Mouse (Mus musculus): Measurements from ENCODE around the gene Cdh12. TPM values are rescaled to one million over a fixed set of nuclear protein-coding genes. Genes with fewer than 3 reads are reported as not detected.
"Not testable (repeated sequence)": the region's sequence is repeated elsewhere in the genome, so short reads cannot be mapped to it uniquely, and the experiment has no call there.

The Cdh12 gene
- polyA plus RNA-seq, 1 experiment = not detected

DNA sequence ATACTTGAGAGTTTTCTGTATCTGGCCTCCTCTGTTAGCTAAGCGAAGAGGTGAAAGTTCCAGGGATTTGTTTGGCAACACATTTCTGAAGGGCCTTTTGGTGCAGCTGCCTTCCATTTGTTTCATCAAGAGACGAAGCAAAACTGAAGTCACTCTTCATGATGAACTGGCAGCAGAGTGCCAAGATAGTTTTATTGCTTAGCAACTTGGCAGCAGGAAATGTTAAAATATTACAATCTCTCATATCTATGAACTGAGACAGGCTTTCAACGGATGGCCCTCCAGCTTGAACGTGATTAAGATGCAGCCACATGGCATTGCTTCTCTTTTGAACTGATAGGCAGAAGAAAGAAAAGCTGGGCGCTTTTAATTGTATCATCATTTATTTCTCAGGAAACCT is 730.7 kb downstream of the Cdh12 start:
- Histone ChIP-seq H3K27ac (ENCODE audit: insufficient read depth, low read length) (no peak overlapping the region), H3K27me3 (ENCODE audit: control insufficient read depth, insufficient read depth, low read length) (no peaks in the 10 kb centered on the region), H3K4me1 (ENCODE audit: control insufficient read depth, insufficient read depth, insufficient read length) (no peaks in the 10 kb centered on the region), H3K36me3 (ENCODE audit: control insufficient read depth, insufficient read depth, low read length) (no peaks in the 10 kb centered on the region), H3K4me3 (ENCODE audit: extremely low read depth, insufficient read depth, insufficient read length) (no peak overlapping the region)
- no peak for DNase-seq (ENCODE audit: low read depth in 1 of 2, low spot score in 2 of 2)
- TF ChIP-seq CTCF (IDR thresholded peaks at IDR 0.05; ENCODE audit: extremely low read depth, insufficient read depth, insufficient read length, insufficient replicate concordance) (no peak), POLR2A (IDR thresholded peaks at IDR 0.05; ENCODE audit: low read depth, low read length) (no peak)
- 70% methylated on average over 5 of the region's 5 CpGs for WGBS

DNA sequence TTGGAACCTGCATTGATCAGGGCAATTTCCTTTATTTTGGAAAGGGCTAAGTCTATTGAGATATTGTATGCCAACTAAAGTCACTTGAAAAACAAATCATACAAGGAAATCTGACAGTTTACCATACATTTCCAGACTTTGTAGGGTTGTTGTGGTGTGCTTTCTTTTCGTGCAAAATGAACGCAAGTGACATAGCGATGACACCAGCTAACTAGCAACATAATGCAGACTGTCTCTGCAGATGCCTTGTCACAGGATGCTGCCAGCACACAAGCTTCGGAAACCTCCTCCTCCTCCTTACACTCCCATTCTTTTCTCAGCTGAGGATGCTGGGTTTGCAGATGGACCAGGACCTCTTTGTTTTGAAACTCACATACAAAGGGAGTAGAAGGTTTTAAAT is 731.1 kb downstream of the Cdh12 start:
- no peak for DNase-seq (ENCODE audit: low read depth in 1 of 2, low spot score in 2 of 2)
- no peaks in the 10 kb centered on the region for H3K36me3 ChIP-seq (ENCODE audit: control insufficient read depth, insufficient read depth, low read length)
- H3K27ac ChIP-seq (ENCODE audit: insufficient read depth, low read length) = no peak overlapping the region
- TF ChIP-seq CTCF (IDR thresholded peaks at IDR 0.05; ENCODE audit: extremely low read depth, insufficient read depth, insufficient read length, insufficient replicate concordance) (no peak), POLR2A (IDR thresholded peaks at IDR 0.05; ENCODE audit: low read depth, low read length) (no peak)
- 71% methylated on average over 4 of the region's 4 CpGs for WGBS
- H3K4me1 ChIP-seq (ENCODE audit: control insufficient read depth, insufficient read depth, insufficient read length) = no peaks in the 10 kb centered on the region
- no peak overlapping the region for H3K4me3 ChIP-seq (ENCODE audit: extremely low read depth, insufficient read depth, insufficient read length)
- H3K27me3 ChIP-seq (ENCODE audit: control insufficient read depth, insufficient read depth, low read length) = no peaks in the 10 kb centered on the region

GRCm38 (mm10) chr15:21185799-21186198 is 736.7 kb downstream of the Cdh12 start:
- TF ChIP-seq POLR2A (IDR thresholded peaks at IDR 0.05; ENCODE audit: low read depth, low read length) = no peak
- TF ChIP-seq CTCF (IDR thresholded peaks at IDR 0.05; ENCODE audit: extremely low read depth, insufficient read depth, insufficient read length, insufficient replicate concordance) = no peak
- no peak overlapping the region for H3K27ac ChIP-seq (ENCODE audit: insufficient read depth, low read length)
- no peaks in the 10 kb centered on the region for H3K27me3 ChIP-seq (ENCODE audit: control insufficient read depth, insufficient read depth, low read length)
- WGBS = 53% methylated on average over 1 of the region's 1 CpGs
- no peaks in the 10 kb centered on the region for H3K4me1 ChIP-seq (ENCODE audit: control insufficient read depth, insufficient read depth, insufficient read length)
- H3K36me3 ChIP-seq (ENCODE audit: control insufficient read depth, insufficient read depth, low read length) = no peaks in the 10 kb centered on the region
- DNase-seq (ENCODE audit: low read depth in 1 of 2, low spot score in 2 of 2) = no peak
- no peak overlapping the region for H3K4me3 ChIP-seq (ENCODE audit: extremely low read depth, insufficient read depth, insufficient read length)

DNA sequence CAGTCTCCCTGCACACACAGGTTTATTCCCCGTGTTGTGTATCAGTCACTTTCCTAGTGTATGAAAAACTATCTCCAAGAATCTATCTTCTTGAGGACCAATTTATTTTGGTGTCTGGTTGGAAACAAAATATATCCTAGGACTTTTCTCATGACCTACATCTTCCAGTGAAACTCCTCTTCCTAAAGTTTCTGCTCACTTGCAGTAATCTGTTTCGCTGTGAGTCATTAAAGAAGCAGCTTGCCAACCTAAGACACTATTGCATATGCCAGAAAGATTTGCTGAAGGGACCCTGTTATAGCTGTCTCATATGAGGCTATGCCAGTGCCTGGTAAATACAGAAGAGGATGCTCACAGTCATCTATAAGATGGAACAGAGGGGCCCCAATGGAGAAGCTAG is 761.0 kb downstream of the Cdh12 start:
- not testable (repeated sequence) for H3K27ac ChIP-seq (ENCODE audit: insufficient read depth, low read length); H3K27me3 ChIP-seq (ENCODE audit: control insufficient read depth, insufficient read depth, low read length); H3K36me3 ChIP-seq (ENCODE audit: control insufficient read depth, insufficient read depth, low read length); H3K4me3 ChIP-seq (ENCODE audit: extremely low read depth, insufficient read depth, insufficient read length); DNase-seq (ENCODE audit: low read depth in 1 of 2, low spot score in 2 of 2); H3K4me1 ChIP-seq (ENCODE audit: control insufficient read depth, insufficient read depth, insufficient read length)
- WGBS = 82% methylated on average over 2 of the region's 2 CpGs

DNA sequence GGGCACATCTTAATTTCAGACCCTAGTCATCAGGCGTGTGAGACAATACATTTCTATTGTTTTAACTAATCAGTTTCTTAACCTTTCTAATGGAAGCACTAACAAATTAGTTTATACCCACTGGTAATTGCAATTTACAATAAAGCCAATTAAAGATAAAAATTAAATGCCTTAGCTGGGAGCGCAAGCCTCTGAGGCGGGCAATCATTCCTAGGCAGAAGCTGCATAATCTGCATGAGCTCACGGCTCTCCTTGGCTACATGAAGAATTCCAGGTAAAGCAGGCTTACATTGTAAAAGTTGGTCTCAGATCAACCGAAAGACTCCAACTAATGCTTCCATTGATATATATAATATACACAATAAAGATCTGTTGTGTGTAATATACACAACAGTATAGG is 773.9 kb downstream of the Cdh12 start:
- WGBS = 88% methylated on average over 5 of the region's 5 CpGs
- Histone ChIP-seq H3K4me1 (ENCODE audit: control insufficient read depth, insufficient read depth, insufficient read length) (no peaks in the 10 kb centered on the region), H3K4me3 (ENCODE audit: extremely low read depth, insufficient read depth, insufficient read length) (no peak overlapping the region), H3K27ac (ENCODE audit: insufficient read depth, low read length) (no peak overlapping the region), H3K36me3 (ENCODE audit: control insufficient read depth, insufficient read depth, low read length) (no peaks in the 10 kb centered on the region), H3K27me3 (ENCODE audit: control insufficient read depth, insufficient read depth, low read length) (no peaks in the 10 kb centered on the region)
- TF ChIP-seq POLR2A (IDR thresholded peaks at IDR 0.05; ENCODE audit: low read depth, low read length) (no peak), CTCF (IDR thresholded peaks at IDR 0.05; ENCODE audit: extremely low read depth, insufficient read depth, insufficient read length, insufficient replicate concordance) (no peak)
- DNase-seq (ENCODE audit: low read depth in 1 of 2, low spot score in 2 of 2) = no peak

- no peak for TF ChIP-seq POLR2A (IDR thresholded peaks at IDR 0.05; ENCODE audit: low read depth, low read length)
- no peak for TF ChIP-seq CTCF (IDR thresholded peaks at IDR 0.05; ENCODE audit: extremely low read depth, insufficient read depth, insufficient read length, insufficient replicate concordance)
- Histone ChIP-seq H3K27ac (ENCODE audit: insufficient read depth, low read length) (no peak overlapping the region), H3K4me3 (ENCODE audit: extremely low read depth, insufficient read depth, insufficient read length) (no peak overlapping the region), H3K27me3 (ENCODE audit: control insufficient read depth, insufficient read depth, low read length) (no peaks in the 10 kb centered on the region), H3K4me1 (ENCODE audit: control insufficient read depth, insufficient read depth, insufficient read length) (no peaks in the 10 kb centered on the region), H3K36me3 (ENCODE audit: control insufficient read depth, insufficient read depth, low read length) (no peaks in the 10 kb centered on the region)
- 73% methylated on average over 2 of the region's 2 CpGs for WGBS
- DNase-seq (ENCODE audit: low read depth in 1 of 2, low spot score in 2 of 2) = no peak
Observed at GRCm38 (mm10) chr15:21261318-21261717, 812.3 kb downstream of the Cdh12 start.

DNA sequence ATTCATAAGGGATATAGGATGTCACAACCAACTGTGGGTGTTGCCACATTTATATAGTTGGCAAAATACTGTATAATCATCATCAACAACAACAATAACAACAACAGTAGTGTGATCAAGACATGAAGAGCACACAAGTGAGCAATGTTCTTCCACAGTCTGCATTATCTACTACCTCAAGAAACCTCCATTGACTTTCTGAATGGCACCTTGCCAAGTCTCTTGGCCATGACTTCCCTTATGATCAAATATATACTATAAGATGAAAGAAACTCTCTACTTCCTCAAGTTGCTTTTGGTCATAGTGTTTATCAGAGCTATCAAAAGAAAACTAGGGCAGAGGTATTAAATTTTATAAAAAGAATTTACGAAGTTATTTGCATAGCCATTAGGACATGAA is 820.8 kb downstream of the Cdh12 start:
- Histone ChIP-seq H3K4me1 (ENCODE audit: control insufficient read depth, insufficient read depth, insufficient read length) (no peaks in the 10 kb centered on the region), H3K27me3 (ENCODE audit: control insufficient read depth, insufficient read depth, low read length) (no peaks in the 10 kb centered on the region), H3K4me3 (ENCODE audit: extremely low read depth, insufficient read depth, insufficient read length) (no peak overlapping the region), H3K36me3 (ENCODE audit: control insufficient read depth, insufficient read depth, low read length) (no peaks in the 10 kb centered on the region), H3K27ac (ENCODE audit: insufficient read depth, low read length) (no peak overlapping the region)
- 85% methylated on average over 1 of the region's 1 CpGs for WGBS
- TF ChIP-seq POLR2A (IDR thresholded peaks at IDR 0.05; ENCODE audit: low read depth, low read length) (no peak), CTCF (IDR thresholded peaks at IDR 0.05; ENCODE audit: extremely low read depth, insufficient read depth, insufficient read length, insufficient replicate concordance) (no peak)
- DNase-seq (ENCODE audit: low read depth in 1 of 2, low spot score in 2 of 2) = no peak

All from spleen, adult 2 months (tissue).